Mouse (Mus musculus) heart, embryonic 16.5 days (tissue): ENCODE data around the gene Epo. TPM values are rescaled to one million over a fixed set of nuclear protein-coding genes. Genes with fewer than 3 reads are reported as not detected.

ENCODE experiments used
- ATAC-seq: fragments of 200-750 bp; cut with Nextera tagmentation; replicated peaks from 2 replicates; pipeline ENCODE4 v1.8.0; 2017; ENCODE audit warnings: moderate number of reproducible peaks; ENCODE audit not compliant: insufficient read depth, low FRiP score; ENCODE audit errors: extremely low read depth
- H3K27ac ChIP-seq: fragments of 300-500 bp; sonication (generic); 2 replicates; pipeline ENCODE4 v1.5.1; 2014; ENCODE audit warnings: mild to moderate bottlenecking, low read length, control low read depth, moderate library complexity
- H3K27me3 ChIP-seq: fragments of 300-500 bp; sonication (generic); 2 replicates; pipeline ENCODE4 v1.6.1; 2014; ENCODE audit warnings: low read length, mixed read lengths; ENCODE audit not compliant: control insufficient read depth, insufficient read depth
- H3K36me3 ChIP-seq: fragments of 300-500 bp; sonication (generic); 2 replicates; pipeline ENCODE4 v1.6.1; 2014; ENCODE audit not compliant: control insufficient read depth, insufficient read depth
- H3K4me1 ChIP-seq: fragments of 300-500 bp; sonication (generic); 2 replicates; pipeline ENCODE4 v1.6.1; 2014; ENCODE audit warnings: low read length, mixed read lengths; ENCODE audit not compliant: control insufficient read depth, insufficient read depth
- H3K4me2 ChIP-seq: fragments of 300-500 bp; sonication (generic); 2 replicates; pipeline ENCODE4 v1.6.1; 2014; ENCODE audit warnings: low read depth, mild to moderate bottlenecking, control low read depth, low read length
- H3K4me3 ChIP-seq: fragments of 300-500 bp; sonication (generic); 2 replicates; pipeline ENCODE4 v1.5.1; 2014; ENCODE audit warnings: mild to moderate bottlenecking, control low read depth, low read length
- H3K9ac ChIP-seq: fragments of 300-500 bp; sonication (generic); 2 replicates; pipeline ENCODE4 v1.6.1; 2014; ENCODE audit warnings: low read length, control low read depth
- H3K9me3 ChIP-seq: fragments of 300-500 bp; sonication (generic); replicated peaks from 2 replicates; pipeline ENCODE4 v1.6.1; 2016; ENCODE audit warnings: low read length; ENCODE audit not compliant: control insufficient read depth
- WGBS: fragments of 180-500 bp; shearing (Covaris S2); extraction: QIAGEN DNeasy Blood & Tissue Kit; methylation state at CpG from one replicate; pipeline ENCODE4 v1.1.7; 2014; 5-methylcytosine and 5-hydroxymethylcytosine counted together
- polyA plus RNA-seq: library from polyadenylated mRNA; unstranded; fragments of >200 nt; fragmentation: Nextera tagmentation; extraction: Ambion mirVana; gene quantifications from 2 replicates; pipeline ENCODE4 v1.2.1, GENCODE M21; 2015

The Epo gene
- polyA plus RNA-seq, 1 experiment from 2014 or later = not detected

DNA sequence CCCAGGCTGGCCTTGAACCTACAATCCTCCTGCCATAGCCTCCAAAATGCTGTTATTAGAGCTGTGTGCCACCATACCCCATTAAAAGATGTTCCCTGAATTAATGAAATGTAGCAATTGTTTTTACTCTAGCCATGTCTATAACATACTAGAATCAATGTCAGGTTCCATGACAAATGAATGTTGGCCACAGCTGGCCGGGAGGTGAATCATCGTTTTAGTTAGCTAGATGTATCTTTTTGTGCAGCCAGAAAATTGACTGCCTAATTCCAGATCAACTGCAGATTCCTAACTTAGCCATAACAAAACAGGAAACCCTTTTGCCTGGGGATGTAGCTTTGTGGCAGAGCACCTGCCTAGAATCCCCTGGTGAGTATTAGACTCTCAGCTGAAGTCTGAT, 16.8 kb upstream of the Epo start:
- Histone ChIP-seq H3K4me3 (no peak overlapping the region), H3K27ac (no peak overlapping the region), H3K4me2 (no peak overlapping the region), H3K27me3 (peaks cover 14% of the 10 kb centered on the region), H3K9me3 (no peaks in the 10 kb centered on the region), H3K9ac (no peak overlapping the region), H3K4me1 (no peaks in the 10 kb centered on the region), H3K36me3 (no peaks in the 10 kb centered on the region)
- ATAC-seq = no peak
- WGBS = 61% methylated on average over 2 of the region's 2 CpGs

DNA sequence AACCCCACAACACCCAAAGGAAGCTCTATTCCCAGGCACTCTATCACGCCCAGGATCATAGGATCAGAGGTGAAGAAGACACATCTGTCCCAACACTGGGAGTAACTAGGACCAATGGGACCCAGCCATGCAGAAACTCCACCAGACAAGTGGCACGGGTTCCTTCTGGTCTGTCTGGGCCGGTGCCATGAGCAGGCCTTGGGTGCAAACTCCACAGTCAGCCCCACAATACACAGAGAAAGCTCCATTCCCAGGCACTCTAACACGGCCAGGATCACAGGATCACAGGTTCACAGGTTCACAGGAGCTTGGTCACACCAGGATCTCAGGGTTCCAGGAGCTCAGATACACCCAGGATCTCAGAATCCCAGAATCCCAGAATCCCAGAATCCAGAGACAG, 12.6 kb upstream of the Epo start:
- H3K9ac ChIP-seq = no peak overlapping the region
- no peaks in the 10 kb centered on the region for H3K9me3 ChIP-seq
- H3K27me3 ChIP-seq = no peaks in the 10 kb centered on the region
- H3K27ac ChIP-seq = no peak overlapping the region
- no peak overlapping the region for H3K4me3 ChIP-seq
- no peaks in the 10 kb centered on the region for H3K4me1 ChIP-seq
- WGBS = 67% methylated on average over 4 of the region's 4 CpGs
- no peak overlapping the region for H3K4me2 ChIP-seq
- no peaks in the 10 kb centered on the region for H3K36me3 ChIP-seq
- no peak for ATAC-seq

DNA sequence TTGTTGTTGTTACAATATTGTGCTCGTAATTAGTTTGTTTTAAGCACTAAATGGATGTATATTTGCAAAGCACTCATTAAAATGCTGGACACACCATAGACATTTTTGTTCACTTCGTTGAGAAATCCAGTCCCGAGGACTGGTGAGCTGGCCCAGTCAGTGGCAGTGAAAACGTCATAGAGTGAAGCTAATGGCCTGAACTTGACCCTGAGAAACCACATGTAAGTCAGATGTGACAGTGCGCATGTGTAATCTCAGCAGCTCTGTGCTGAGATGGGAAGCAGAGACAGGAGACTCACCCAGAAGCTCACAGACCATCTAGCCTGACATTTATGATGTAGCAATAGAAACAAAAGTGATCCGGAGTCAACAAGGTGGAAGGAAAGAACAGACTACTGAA, 11.9 kb upstream of the Epo start:
- H3K4me1 ChIP-seq = no peaks in the 10 kb centered on the region
- H3K27me3 ChIP-seq = no peaks in the 10 kb centered on the region
- H3K36me3 ChIP-seq = no peaks in the 10 kb centered on the region
- H3K9ac ChIP-seq = no peak overlapping the region
- no peak overlapping the region for H3K4me3 ChIP-seq
- no peak for ATAC-seq
- no peak overlapping the region for H3K4me2 ChIP-seq
- 61% methylated on average over 6 of the region's 6 CpGs for WGBS
- no peaks in the 10 kb centered on the region for H3K9me3 ChIP-seq
- no peak overlapping the region for H3K27ac ChIP-seq

DNA sequence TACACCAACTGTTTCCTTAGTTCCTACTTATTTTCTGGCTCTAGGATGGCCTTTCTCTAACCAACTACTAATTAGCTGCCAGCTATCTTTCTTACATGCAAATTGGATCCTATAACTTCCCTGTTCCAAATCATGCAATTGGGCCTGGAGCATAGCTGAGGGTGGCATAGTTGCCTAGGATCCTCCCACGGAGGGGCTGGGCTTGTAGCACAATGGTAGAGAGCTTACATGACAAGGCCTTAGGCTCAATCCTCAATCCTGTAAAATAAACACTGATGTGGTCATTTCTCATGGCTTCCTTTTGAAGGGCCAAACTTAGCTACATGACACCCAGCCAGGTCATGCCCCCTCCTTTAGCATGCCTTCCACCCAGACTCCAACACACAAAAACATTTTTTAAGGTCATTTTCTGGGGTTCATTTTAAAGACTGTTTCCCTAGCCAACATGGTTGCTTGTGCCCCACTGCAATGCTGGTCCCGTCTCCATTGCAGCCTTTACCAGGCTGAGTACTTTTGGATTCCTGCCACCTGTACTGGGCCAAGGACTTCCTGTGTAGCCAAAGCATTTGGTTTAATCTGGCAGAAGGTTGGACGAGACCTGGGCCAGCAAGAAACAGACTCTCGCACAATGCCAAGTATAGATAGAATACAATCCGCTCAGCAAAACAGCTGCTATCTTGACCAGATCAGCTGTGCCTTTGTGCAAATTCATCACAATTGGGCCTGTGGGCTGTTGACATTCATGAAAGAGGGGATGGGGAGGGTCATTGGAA, 8.9 kb upstream of the Epo start:
- Histone ChIP-seq H3K4me1 (peaks cover 3% of the 10 kb centered on the region; the same call in 1 of the 2 replicates), H3K9me3 (no peaks in the 10 kb centered on the region), H3K27me3 (no peaks in the 10 kb centered on the region), H3K27ac (no peak overlapping the region), H3K36me3 (no peaks in the 10 kb centered on the region), H3K4me2 (no peak overlapping the region), H3K9ac (no peak overlapping the region), H3K4me3 (no peak overlapping the region)
- 64% methylated on average over 5 of the region's 5 CpGs for WGBS
- no peak for ATAC-seq

DNA sequence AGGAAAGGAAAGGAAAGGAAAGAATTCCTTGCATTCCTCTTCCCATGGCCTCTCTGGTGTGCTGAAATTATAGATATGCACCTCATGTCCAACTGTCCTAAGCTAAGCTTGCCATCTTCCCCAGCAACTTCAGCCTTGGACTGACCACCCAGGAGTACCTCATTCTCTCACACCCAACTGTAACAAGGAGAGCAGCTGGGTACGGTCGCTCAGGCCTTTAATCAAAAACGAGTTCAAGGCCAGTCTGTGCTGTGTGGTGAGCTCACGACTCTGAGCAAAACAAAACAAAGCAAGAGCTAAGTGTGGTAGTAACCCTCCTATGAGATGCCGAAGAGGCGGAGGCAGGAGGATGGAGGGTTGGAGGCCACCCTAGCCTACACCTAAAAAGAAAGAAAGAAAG, 7.9 kb upstream of the Epo start:
- no peak overlapping the region for H3K4me2 ChIP-seq
- ATAC-seq = no peak
- no peaks in the 10 kb centered on the region for H3K36me3 ChIP-seq
- no peaks in the 10 kb centered on the region for H3K27me3 ChIP-seq
- WGBS = 68% methylated on average over 6 of the region's 6 CpGs
- H3K9ac ChIP-seq = no peak overlapping the region
- H3K9me3 ChIP-seq = no peaks in the 10 kb centered on the region
- H3K27ac ChIP-seq = no peak overlapping the region
- H3K4me3 ChIP-seq = no peak overlapping the region
- peaks cover 3% of the 10 kb centered on the region; the same call in 1 of the 2 replicates for H3K4me1 ChIP-seq

DNA sequence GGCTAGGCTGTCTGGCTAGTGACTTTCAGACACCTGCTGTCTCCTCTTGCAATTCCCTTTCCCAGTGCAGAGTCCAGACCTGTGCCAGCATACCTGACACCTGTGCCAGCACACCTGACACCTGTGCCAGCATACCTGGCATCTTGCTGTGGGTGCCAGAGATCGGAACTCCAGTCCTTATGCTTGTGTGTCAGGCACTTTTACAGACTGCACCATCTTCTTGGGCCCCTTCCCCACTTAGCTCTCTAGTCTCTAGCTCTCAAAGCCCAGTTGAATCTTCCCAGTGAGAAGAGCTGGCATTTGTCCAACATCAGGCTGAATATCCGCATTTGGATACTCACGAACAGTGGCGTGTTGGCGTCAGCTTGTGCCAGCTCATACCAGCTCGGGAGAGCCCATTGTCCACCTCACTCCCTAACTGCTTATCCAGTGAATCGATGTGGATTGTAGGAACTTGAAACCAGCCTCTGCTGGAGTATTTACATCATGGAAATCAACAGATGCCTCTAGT, 6.3 kb upstream of the Epo start:
- peaks cover 3% of the 10 kb centered on the region; the same call in 1 of the 2 replicates for H3K4me1 ChIP-seq
- 28% methylated on average over 7 of the region's 7 CpGs for WGBS
- H3K9me3 ChIP-seq = no peaks in the 10 kb centered on the region
- H3K9ac ChIP-seq = no peak overlapping the region
- ATAC-seq = no peak; the same call in 1 of the 2 replicates
- no peaks in the 10 kb centered on the region for H3K27me3 ChIP-seq
- H3K36me3 ChIP-seq = no peaks in the 10 kb centered on the region
- H3K4me3 ChIP-seq = no peak overlapping the region
- 0 out of 2 replicates have a peak overlapping the region, but pooled peaks have one; percentile 6 for H3K4me2 ChIP-seq
- H3K27ac ChIP-seq = no peak overlapping the region

DNA sequence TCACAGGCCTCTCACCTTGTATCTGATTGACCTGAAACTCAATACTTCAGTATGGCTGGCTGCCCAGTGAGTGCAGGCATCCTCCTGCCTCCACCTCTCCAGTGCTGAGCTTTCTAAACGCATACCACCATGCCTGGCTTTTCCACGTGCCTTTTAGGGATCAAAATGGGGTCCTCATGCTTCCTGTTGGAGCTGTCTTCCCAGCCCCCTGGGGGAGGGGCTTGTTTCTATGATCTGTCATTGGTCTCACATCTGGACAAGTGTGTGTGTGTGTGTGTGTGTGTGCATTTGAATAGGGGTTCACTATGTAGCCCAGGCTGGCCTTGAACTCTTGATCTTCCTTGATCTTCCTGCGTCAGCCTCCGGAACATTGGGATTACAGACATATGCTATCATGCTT, 4.4 kb upstream of the Epo start:
- peaks cover 6% of the 10 kb centered on the region; the same call in 1 of the 2 replicates for H3K4me1 ChIP-seq
- no peaks in the 10 kb centered on the region for H3K27me3 ChIP-seq
- ATAC-seq = no peak
- H3K4me3 ChIP-seq = no peak overlapping the region
- H3K9ac ChIP-seq = no peak overlapping the region
- WGBS = 58% methylated on average over 4 of the region's 4 CpGs
- no peaks in the 10 kb centered on the region for H3K9me3 ChIP-seq
- no peak overlapping the region for H3K4me2 ChIP-seq
- no peak overlapping the region for H3K27ac ChIP-seq
- no peaks in the 10 kb centered on the region for H3K36me3 ChIP-seq

DNA sequence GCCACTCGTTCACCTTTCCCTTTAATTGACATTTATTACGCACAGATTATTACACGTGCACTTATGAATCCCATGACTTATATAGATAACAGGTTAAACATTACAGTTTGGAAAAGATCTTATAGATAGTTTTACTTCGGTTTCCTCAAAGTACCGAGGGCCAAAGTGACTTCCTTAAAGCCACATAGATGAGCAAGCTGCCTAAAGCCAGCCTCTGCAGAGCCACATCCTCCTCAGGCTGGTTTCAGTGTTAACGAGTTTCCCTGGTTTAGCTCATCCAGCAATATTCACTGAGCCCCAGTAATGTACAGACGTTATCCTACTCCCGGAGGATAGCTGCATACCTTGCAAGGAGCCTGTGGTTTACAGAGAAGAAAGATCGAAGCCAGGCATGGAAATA, 2.3 kb upstream of the Epo start:
- no peak for ATAC-seq
- Histone ChIP-seq H3K27me3 (no peaks in the 10 kb centered on the region), H3K4me3 (no peak overlapping the region), H3K4me1 (peaks cover 12% of the 10 kb centered on the region), H3K9ac (no peak overlapping the region), H3K4me2 (no peak overlapping the region), H3K27ac (no peak overlapping the region), H3K36me3 (no peaks in the 10 kb centered on the region), H3K9me3 (no peaks in the 10 kb centered on the region)
- WGBS = 75% methylated on average over 9 of the region's 9 CpGs

DNA sequence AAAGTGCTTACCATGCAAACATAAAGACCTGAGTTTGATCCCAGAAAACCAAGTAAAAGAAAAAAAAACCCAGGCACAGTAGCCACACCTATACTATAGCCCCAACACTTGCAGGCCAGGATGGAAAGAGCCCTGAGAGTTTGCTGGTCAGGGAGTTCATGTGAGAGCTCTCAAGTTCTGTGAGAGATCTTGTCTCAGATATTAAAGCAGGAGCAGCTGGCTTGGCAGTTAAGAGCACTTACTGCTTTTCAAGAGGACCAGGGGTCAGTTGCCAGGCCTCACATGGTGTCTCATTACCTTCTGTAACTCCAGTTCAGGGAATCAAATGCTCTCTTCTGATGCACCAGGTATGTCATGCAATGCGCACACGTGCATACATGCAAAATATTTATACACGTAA, 1.7 kb upstream of the Epo start:
- Histone ChIP-seq H3K4me3 (no peak overlapping the region), H3K36me3 (peaks cover 4% of the 10 kb centered on the region; the same call in 1 of the 2 replicates), H3K4me1 (peaks cover 16% of the 10 kb centered on the region), H3K27me3 (no peaks in the 10 kb centered on the region), H3K9me3 (no peaks in the 10 kb centered on the region), H3K9ac (no peak overlapping the region), H3K4me2 (no peak overlapping the region), H3K27ac (no peak overlapping the region)
- WGBS = 78% methylated on average over 3 of the region's 3 CpGs
- ATAC-seq = no peak
